Mouse (Mus musculus): Measurements from ENCODE around the gene Syt1. TPM values are rescaled to one million over a fixed set of nuclear protein-coding genes. Genes with fewer than 3 reads are reported as not detected.

The Syt1 gene
- 37.6 TPM for polyA plus RNA-seq (2014; fragmentation: Illumina TruSeq; extraction: RNeasy Lipid Tissue Mini Kit (QIAGEN cat#74804); ENCODE audit: low read depth, low replicate concordance)

DNA sequence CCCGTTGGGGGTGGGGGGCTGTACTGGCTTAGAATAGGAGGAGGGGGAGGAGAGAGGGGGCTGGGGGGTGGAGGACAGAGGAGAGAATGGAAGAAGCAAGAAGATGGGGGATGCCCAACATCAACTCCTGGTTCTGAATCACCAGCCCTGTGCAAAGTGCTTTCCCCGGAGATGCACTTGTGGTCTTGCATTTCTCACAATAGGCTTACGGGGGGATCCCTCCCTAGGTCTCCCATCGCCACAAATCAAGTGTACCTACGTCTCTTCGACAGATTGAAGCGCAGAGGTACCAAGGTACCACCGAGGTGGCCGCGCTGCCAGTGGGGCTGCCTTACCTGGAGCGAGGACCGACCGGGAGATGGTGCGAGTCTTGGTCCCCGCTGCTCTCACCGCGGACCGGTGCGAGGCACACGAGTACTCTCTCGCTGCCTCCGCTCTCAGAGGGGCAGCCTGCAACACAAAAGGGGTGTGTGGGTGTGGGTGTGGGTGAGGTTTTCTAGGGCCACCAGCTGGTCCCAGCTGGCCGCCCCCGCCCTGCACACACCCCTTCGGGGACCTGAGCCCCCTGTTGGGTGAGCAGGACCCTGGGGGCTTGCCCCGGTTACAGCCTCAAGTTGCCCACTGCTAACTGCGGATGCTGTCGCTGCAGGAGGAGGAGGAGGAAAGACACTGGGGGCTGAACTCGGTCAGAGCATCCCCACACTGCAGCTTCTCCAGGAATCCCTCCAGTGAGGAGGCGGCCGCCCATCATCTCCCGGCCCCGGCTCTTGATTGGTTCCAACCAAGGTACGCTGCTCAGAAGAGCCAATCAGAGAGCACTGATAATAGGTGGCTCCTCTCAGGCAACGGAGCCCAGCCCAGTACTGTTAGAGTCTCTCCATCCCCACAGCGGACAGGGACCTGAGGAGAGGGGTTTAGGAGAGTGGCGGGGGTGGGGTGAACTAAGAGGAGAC lies at the start of gene Syt1:
Gene Syt1, minus strand, starts transcription at position 742 of the 953 bp plus-strand sequence.

DNA sequence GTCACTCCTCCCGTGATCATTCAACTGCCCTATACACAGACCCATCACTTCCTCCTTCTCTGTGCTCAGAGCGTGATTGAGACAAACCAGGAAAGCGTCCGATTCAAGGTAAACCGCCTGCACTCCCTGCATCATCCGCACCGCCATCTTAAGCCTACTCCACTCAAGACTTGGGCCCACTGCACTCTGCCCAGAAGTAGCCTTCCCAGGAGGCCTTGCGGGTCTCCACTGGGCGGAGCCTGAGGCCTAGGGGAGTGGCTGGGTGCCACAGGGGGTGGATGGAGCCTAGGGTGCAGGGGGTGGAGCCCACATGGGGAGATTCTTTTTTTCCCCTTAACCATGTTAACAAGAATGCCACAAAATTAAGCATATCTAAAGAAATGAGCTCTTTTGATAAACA lies 310.8 kb downstream of the Syt1 start, which contains the start of gene Gm5136:
Gene Gm5136, minus strand, starts transcription at position 215 of the 400 bp plus-strand sequence.

